Mouse (Mus musculus): ENCODE measurements around the gene Gtf3a. TPM values are rescaled to one million over a fixed set of nuclear protein-coding genes. Genes with fewer than 3 reads are reported as not detected.

The Gtf3a gene
- total and polyA plus RNA-seq, 3 experiments, result 110 to 133 (median 130) TPM

DNA sequence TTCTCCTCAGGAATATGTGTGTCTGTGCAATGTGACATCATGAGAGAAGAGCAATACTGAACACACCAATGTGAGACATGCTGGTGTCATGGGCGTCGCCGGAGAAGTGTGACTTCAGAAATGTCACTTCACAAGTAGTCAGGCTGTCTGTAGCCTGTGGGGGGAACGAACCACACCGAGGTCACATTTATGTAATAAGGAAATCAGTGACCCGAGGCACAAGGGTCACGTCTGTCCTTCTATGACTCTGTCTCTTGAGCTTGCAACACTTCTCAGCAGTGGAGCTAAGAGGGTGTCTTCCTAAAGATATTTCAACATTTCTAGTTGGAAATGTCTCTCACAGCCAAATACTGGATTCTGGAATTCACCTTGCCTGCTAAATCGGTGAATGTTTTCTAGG is 27.2 kb upstream of the Gtf3a start:
- Histone ChIP-seq H3K9ac (ENCODE audit: insufficient read depth, low read depth) (no peak overlapping the region), H3K36me3 (replicated peaks in 1 of 2; ENCODE audit: control insufficient read depth in 1 of 2, insufficient read depth in 1 of 2, low read length in 1 of 2) (no peaks in the 10 kb centered on the region), H3K4me2 (ENCODE audit: insufficient read depth, low read depth, poor library complexity, severe bottlenecking) (no peak overlapping the region), H3K9me3 (replicated peaks; ENCODE audit: low read length) (peaks cover 6% of the 10 kb centered on the region), H3K4me3 (replicated peaks in 1 of 3; ENCODE audit: low read depth in 2 of 3, low read length in 2 of 3, poor library complexity in 1 of 3) (no peak overlapping the region), H3K4me1 (ENCODE audit: control insufficient read depth in 1 of 2, insufficient read depth in 2 of 2) (peaks cover 0 to 3% of the 10 kb centered on the region in 2 experiments; a peak in 1 of 4 replicates), H3K27me3 (replicated peaks) (no peaks in the 10 kb centered on the region), H3K79me2 (replicated peaks; ENCODE audit: control insufficient read depth, extremely low read depth, insufficient read depth, poor library complexity, severe bottlenecking) (no peaks in the 10 kb centered on the region), H3K27ac (ENCODE audit: insufficient read depth, low read depth) (no peak overlapping the region)
- TF ChIP-seq MYC (IDR thresholded peaks at IDR 0.05; ENCODE audit: low read depth, low read length), result no peak
- in situ Hi-C loops (cut with MboI; ENCODE audit: low pct_ligation_motif_present, low pct_unique_long_range_greater_than_20kb, low sequenced_read_pairs), result no loop called here
- dilution Hi-C loops (cut with MboI; ENCODE audit: extremely low pct_ligation_motif_present, extremely low pct_unique_long_range_greater_than_20kb, low sequenced_read_pairs), result no loop called here
- DNase-seq (ENCODE audit: extremely low read depth), result no peak

DNA sequence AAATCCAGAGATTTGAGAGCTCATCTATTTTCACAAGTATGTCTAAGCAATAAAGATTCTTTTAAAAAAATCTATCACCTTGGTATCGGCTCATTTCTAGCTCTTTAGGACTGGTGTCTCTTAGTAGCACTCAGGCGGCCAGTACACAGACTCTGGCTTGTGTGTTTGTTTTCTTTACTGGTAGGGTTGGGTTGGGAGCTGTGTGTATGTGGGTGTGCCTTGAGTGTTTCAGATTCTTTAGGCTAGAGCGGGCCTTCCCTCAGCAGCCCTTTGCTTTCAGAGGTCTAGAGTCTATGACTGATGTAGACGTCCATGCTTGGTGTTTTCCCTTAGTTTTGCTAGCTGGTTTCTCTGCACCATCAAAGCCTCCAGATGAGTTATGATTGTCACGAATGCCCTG is 24.9 kb upstream of the Gtf3a start:
- Histone ChIP-seq H3K27ac (ENCODE audit: insufficient read depth, low read depth) (no peak overlapping the region), H3K27me3 (replicated peaks) (no peaks in the 10 kb centered on the region), H3K9ac (ENCODE audit: insufficient read depth, low read depth) (no peak overlapping the region), H3K79me2 (replicated peaks; ENCODE audit: control insufficient read depth, extremely low read depth, insufficient read depth, poor library complexity, severe bottlenecking) (no peaks in the 10 kb centered on the region), H3K36me3 (replicated peaks in 1 of 2; ENCODE audit: control insufficient read depth in 1 of 2, insufficient read depth in 1 of 2, low read length in 1 of 2) (no peaks in the 10 kb centered on the region), H3K4me1 (ENCODE audit: control insufficient read depth in 1 of 2, insufficient read depth in 2 of 2) (peaks cover 1 to 3% of the 10 kb centered on the region in 2 experiments; a peak in 2 of 4 replicates), H3K4me2 (ENCODE audit: insufficient read depth, low read depth, poor library complexity, severe bottlenecking) (no peak overlapping the region), H3K9me3 (replicated peaks; ENCODE audit: low read length) (peaks cover 6% of the 10 kb centered on the region), H3K4me3 (replicated peaks in 1 of 3; ENCODE audit: low read depth in 2 of 3, low read length in 2 of 3, poor library complexity in 1 of 3) (no peak overlapping the region)
- TF ChIP-seq CHD1 (IDR thresholded peaks at IDR 0.05; ENCODE audit: low read depth, low read length) (no peak), MEF2A (IDR thresholded peaks at IDR 0.05; ENCODE audit: borderline replicate concordance, low read depth, low read length) (no peak), ZKSCAN1 (IDR thresholded peaks at IDR 0.05; ENCODE audit: borderline replicate concordance, low read depth, low read length) (no peak), JUN (IDR thresholded peaks at IDR 0.05; ENCODE audit: insufficient read depth, low read depth, low read length) (no peak), GABPA (IDR thresholded peaks at IDR 0.05; ENCODE audit: insufficient replicate concordance, low read depth, low read length) (no peak), MAZ (IDR thresholded peaks at IDR 0.05; ENCODE audit: low read depth, low read length) (no peak), UBTF (IDR thresholded peaks at IDR 0.05; ENCODE audit: low read depth, low read length) (no peak), TCF12 (IDR thresholded peaks at IDR 0.05; ENCODE audit: low read depth, low read length) (no peak), CHD2 (IDR thresholded peaks at IDR 0.05; ENCODE audit: low read length) (no peak), POLR2AphosphoS2 (IDR thresholded peaks at IDR 0.05; ENCODE audit: low read depth, low read length) (no peak)
- dilution Hi-C loops (cut with MboI; ENCODE audit: extremely low pct_ligation_motif_present, extremely low pct_unique_long_range_greater_than_20kb, low sequenced_read_pairs), result no loop called here
- in situ Hi-C loops (cut with MboI; ENCODE audit: low pct_ligation_motif_present, low pct_unique_long_range_greater_than_20kb, low sequenced_read_pairs), result no loop called here
- no peak for DNase-seq (ENCODE audit: extremely low read depth)

DNA sequence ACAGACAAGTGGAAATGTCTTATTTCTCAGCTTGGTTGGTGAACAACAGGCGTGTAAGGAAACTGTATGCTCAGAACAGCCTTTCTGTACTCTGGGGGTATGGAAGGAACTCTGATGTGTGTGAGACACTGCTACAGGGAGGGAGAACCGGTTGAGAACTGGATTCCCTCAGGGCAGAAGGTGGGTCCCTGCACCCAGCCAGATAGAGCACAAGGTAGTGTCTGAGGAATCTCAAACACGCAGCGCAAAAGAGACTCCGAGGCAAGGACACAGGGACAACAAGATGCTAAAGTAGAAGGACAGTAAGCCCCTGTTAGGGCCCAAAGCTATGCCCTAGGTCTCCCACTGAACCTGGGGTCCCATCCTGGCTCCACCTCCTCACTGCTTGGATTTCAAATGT is 21.8 kb upstream of the Gtf3a start:
- Histone ChIP-seq H3K4me3 (replicated peaks in 1 of 3; ENCODE audit: low read depth in 2 of 3, low read length in 2 of 3, poor library complexity in 1 of 3) (no peak overlapping the region), H3K9ac (ENCODE audit: insufficient read depth, low read depth) (no peak overlapping the region), H3K4me2 (ENCODE audit: insufficient read depth, low read depth, poor library complexity, severe bottlenecking) (no peak overlapping the region), H3K36me3 (replicated peaks in 1 of 2; ENCODE audit: control insufficient read depth in 1 of 2, insufficient read depth in 1 of 2, low read length in 1 of 2) (no peaks in the 10 kb centered on the region), H3K79me2 (replicated peaks; ENCODE audit: control insufficient read depth, extremely low read depth, insufficient read depth, poor library complexity, severe bottlenecking) (no peaks in the 10 kb centered on the region), H3K27ac (ENCODE audit: insufficient read depth, low read depth) (no peak overlapping the region), H3K27me3 (replicated peaks) (no peaks in the 10 kb centered on the region), H3K9me3 (replicated peaks; ENCODE audit: low read length) (peaks cover 6% of the 10 kb centered on the region), H3K4me1 (ENCODE audit: control insufficient read depth in 1 of 2, insufficient read depth in 2 of 2) (peaks cover 3 to 7% of the 10 kb centered on the region in 2 experiments; a peak in 3 of 4 replicates)
- no peak for TF ChIP-seq ZKSCAN1 (IDR thresholded peaks at IDR 0.05; ENCODE audit: borderline replicate concordance, low read depth, low read length)
- no peak for TF ChIP-seq CHD2 (IDR thresholded peaks at IDR 0.05; ENCODE audit: low read length)
- no peak for TF ChIP-seq POLR2AphosphoS2 (IDR thresholded peaks at IDR 0.05; ENCODE audit: low read depth, low read length)
- no peak for TF ChIP-seq MYC (IDR thresholded peaks at IDR 0.05; ENCODE audit: low read depth, low read length)
- no peak for TF ChIP-seq CTCF (conservative IDR thresholded peaks at IDR 0.05 in 1 of 2, IDR thresholded peaks at IDR 0.05 in 1 of 2; ENCODE audit: low read depth in 2 of 2, low read length in 2 of 2)
- no peak for TF ChIP-seq ZMIZ1 (IDR thresholded peaks at IDR 0.05; ENCODE audit: low read depth, low read length)
- no peak for TF ChIP-seq SMC3 (IDR thresholded peaks at IDR 0.05; ENCODE audit: low read depth, low read length)
- TF ChIP-seq MXI1 (IDR thresholded peaks at IDR 0.05; ENCODE audit: low read depth, low read length), result no peak
- TF ChIP-seq TCF12 (IDR thresholded peaks at IDR 0.05; ENCODE audit: low read depth, low read length), result no peak
- TF ChIP-seq MAFK (IDR thresholded peaks at IDR 0.05; ENCODE audit: insufficient replicate concordance, low read length), result no peak
- TF ChIP-seq JUND (conservative IDR thresholded peaks at IDR 0.05; ENCODE audit: low read depth, low read length), result no peak
- no peak for TF ChIP-seq ZC3H11A (IDR thresholded peaks at IDR 0.05; ENCODE audit: low read depth, low read length)
- TF ChIP-seq TBP (conservative IDR thresholded peaks at IDR 0.05; ENCODE audit: low read depth, low read length), result no peak
- TF ChIP-seq GABPA (IDR thresholded peaks at IDR 0.05; ENCODE audit: insufficient replicate concordance, low read depth, low read length), result no peak
- TF ChIP-seq USF2 (conservative IDR thresholded peaks at IDR 0.05; ENCODE audit: low read depth, low read length), result no peak
- no peak for TF ChIP-seq IRF4 (IDR thresholded peaks at IDR 0.05; ENCODE audit: low read depth, low read length)
- in situ Hi-C loops (cut with MboI; ENCODE audit: low pct_ligation_motif_present, low pct_unique_long_range_greater_than_20kb, low sequenced_read_pairs), result no loop called here
- dilution Hi-C loops (cut with MboI; ENCODE audit: extremely low pct_ligation_motif_present, extremely low pct_unique_long_range_greater_than_20kb, low sequenced_read_pairs), result no loop called here
- DNase-seq (ENCODE audit: extremely low read depth), result no peak
